Mouse (Mus musculus): Measurements from ENCODE around the gene Gm13212.
"Not testable (repeated sequence)": the region's sequence is repeated elsewhere in the genome, so short reads cannot be mapped to it uniquely, and the experiment has no call there.

Gm13212 gene

DNA sequence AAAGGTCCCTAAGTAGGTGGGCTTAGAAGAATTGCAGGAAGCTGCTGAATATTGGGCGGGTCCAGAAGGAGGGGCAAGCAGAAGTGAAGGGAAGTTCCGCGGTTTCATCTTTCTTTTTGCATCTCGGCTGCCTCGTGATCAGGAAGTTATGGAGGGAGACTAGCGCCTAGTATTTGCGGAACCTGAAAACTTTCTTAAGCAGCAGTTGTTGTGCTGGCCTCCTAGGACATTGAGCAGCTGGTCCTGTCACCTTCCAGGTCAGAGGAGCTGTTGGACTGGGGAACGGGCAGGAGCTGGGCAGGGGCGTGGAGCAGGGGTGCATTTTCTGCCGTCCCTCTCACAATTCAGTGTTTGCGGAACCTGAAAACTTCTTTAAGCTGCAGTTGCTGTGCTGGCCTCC, at the start of gene Gm13212:
TSS of gene Gm13212 (plus strand) at position 89 of the 400 bp plus-strand sequence.
- not testable (repeated sequence) for DNase-seq (ENCODE audit: low spot score)

GRCm38 (mm10) chr4:145543861-145544260, 41.1 kb upstream of the Gm13212 start:
- DNase-seq (ENCODE audit: low spot score) = not testable (repeated sequence)

- not testable (repeated sequence) for DNase-seq (ENCODE audit: low spot score)
Observed at GRCm38 (mm10) chr4:145545106-145545505, 39.9 kb upstream of the Gm13212 start.

DNA sequence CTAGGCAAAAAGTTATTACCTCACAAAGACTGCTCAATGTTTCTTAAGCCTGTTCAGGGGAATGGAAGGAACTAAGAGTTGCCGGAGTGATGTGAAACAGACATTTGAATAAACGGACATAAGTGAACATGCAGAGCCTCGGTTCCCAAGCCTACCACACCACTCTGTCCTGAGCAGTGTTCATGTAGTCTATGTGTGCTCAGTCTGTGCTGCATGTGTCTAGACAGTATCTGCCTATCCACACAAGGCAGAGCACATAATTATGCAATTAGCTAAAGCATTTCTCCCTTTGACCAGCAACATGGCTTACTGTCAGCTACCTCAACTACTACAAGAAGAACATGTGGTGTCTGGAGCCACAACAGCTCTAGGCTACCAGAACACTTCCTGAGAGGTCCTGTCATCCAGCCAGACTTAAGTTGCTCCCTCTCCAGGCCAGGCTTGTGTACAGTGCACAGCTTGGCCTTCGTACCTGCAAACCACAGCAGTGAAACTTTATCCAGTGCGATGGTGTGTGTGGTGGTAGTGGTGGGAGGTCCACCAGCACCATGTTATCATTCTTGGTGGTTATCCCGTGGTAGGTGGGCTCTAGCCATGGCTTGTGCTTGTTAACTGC, 39.1 kb upstream of the Gm13212 start:
- not testable (repeated sequence) for DNase-seq (ENCODE audit: low spot score)

DNA sequence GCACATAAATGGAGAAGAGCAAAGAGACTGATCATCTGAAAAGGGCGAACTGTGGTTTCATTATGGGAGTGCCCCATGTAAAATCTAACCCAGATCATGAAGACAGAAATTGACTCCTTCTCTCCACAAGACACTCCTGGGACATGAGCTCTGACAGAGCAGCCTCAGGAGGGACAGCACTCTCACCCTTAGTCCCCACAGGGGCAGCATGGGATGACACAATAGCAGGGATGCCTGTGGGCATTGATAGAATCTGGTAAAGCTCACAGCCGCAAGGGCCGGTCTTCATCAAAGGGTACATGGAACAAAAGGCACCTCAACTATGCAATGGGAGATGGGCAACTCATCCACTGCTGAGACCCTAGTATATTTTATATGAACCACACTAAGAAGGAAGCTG, 38.5 kb upstream of the Gm13212 start:
- DNase-seq (ENCODE audit: low spot score) = not testable (repeated sequence)

- DNase-seq (ENCODE audit: low spot score) = no peak
Observed at GRCm38 (mm10) chr4:145556680-145557079, 28.3 kb upstream of the Gm13212 start.

GRCm38 (mm10) chr4:145559505-145560099, 25.4 kb upstream of the Gm13212 start:
- DNase-seq (ENCODE audit: low spot score) = no peak

- no peak for DNase-seq (ENCODE audit: low spot score)
Observed at GRCm38 (mm10) chr4:145564111-145564821, 20.7 kb upstream of the Gm13212 start.

DNA sequence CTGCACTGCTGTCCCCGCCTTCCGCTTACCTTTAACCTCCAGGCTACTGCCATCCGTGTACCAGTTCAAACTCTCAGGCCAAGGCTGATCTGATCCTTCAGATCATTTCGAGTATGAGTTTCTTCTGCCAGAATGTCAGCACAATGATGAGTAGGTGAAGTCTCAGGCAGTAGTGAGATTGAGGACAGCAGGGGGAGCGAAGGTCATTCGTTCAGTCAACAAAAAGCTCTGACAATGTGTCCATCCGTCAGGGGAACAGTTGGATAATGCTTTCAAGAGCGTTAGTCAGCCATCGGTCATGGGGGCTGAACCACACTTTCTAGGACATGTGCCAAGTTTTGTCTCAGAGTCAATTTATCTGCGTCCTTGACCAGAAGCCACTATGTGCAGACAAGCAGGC, 14.5 kb upstream of the Gm13212 start:
- DNase-seq (ENCODE audit: low spot score) = not testable (repeated sequence)

DNA sequence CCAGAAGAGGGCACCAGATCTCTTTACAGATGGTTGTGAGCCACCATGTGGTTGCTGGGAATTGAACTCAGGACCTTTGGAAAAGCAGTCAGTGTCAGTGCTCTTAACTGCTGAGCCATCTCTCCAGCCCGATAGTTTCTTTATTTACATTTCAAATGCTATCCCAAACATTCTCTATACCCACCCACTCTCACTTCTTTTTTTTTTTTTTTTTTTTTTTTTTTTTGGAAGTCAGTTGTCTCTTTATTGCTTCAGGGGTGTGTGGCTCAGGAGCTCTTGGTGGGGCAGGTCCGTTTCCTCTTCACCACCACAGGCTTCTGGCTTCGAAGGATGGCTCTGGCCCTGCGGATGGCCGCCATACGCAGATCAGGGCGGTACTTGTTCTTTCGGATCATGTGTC, 8.3 kb upstream of the Gm13212 start:
- not testable (repeated sequence) for DNase-seq (ENCODE audit: low spot score)

DNA sequence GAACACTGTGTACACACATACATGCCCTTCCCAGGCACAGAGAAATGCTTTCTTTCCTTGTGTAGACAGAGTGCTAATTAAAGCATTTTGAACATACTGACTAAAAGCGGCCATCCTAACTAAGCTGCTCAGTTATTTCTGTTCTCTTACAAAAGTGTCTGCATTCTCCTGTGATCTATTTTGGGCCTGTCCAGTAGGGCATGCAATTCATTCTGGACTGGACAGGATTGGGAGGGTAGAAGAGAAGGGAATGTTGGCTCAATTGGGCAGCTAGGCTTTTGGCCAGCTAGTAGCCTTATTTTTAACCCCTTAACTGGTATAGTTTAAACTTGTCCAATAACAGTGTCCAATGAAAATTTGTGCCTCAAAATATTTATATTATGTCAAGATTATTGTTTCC, 4.6 kb upstream of the Gm13212 start:
- DNase-seq (ENCODE audit: low spot score) = not testable (repeated sequence)

DNA sequence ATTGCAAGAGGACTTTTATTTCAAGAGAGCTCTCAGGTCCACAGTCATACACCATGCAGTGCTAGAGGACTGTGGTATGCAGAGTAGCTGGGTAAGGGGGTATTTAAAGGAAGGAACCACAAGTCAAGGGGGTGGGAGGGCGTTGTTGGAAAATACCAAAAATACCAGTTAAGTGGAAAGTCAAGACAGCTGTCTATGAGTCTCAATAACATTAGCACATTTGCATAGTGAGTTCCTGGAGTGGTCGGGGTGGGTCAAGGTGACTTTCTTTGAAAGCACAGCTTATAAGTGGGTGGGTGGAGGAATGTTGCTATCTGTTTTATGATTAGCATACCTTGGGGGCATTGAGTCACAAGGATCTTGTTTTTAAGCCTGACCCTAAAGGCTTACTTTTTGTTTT, 1.1 kb downstream of the Gm13212 start:
- DNase-seq (ENCODE audit: low spot score) = not testable (repeated sequence)

GRCm38 (mm10) chr4:145594183-145594582, 9.2 kb downstream of the Gm13212 start:
- DNase-seq (ENCODE audit: low spot score) = not testable (repeated sequence)

DNA sequence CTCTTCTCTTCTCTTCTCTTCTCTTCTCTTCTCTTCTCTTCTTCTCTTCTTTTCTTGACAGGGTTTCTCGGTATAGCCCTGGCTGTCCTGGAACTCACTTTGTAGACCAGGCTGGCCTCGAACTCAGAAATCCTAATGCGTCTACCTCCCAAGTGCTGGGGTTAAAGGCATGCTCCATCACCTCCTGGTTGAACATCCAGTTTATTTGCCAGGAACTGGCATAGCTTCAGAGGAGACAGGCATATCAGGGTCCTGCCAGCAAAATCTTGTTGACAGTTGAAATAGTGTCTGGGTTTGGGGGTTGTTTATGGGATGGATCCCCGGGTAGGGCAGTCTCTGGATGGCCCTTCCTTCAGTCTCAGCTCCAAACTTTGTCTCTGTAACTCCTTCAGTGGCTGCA, 9.8 kb downstream of the Gm13212 start:
- not testable (repeated sequence) for DNase-seq (ENCODE audit: low spot score)

DNA sequence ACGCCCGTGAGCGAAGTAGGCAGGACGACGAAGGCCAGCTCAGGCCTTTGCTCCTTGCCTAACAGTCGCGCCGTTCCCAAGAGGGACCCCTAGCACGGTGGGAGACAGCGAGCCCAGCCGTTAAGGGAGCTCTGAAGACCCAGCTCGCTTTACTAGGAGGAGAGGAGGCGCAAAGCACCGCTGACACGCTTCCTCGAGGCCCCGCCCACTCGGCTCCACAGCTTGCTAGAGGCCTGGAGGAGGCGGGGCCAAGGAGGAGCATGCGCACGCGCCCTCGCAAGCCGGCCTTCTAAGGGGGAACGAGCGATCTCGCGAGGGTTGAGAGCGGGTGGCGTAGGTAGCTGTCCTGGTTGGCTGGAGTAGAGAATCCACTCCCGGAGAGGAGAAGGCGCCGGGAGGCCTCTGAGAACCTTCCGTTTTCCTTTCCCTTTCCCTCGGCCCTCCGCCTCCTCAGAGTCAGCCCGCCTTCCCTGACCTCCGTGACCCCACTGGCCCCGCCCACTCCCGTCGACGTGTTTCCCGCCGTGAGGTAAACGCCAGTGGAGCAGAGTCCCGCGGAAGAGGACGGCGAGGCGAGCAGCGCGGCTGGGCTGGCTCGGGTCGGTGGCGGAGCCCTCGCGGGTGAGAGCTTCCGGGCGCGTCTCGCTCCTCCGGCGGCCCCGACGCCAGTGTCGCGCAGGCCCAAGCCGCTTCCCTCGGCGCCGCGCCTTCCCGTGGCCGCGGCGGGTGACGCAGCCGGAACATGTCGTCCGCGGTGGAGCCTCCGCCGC, 55.6 kb downstream of the Gm13212 start:
- not testable (repeated sequence) for DNase-seq (ENCODE audit: low spot score)

DNA sequence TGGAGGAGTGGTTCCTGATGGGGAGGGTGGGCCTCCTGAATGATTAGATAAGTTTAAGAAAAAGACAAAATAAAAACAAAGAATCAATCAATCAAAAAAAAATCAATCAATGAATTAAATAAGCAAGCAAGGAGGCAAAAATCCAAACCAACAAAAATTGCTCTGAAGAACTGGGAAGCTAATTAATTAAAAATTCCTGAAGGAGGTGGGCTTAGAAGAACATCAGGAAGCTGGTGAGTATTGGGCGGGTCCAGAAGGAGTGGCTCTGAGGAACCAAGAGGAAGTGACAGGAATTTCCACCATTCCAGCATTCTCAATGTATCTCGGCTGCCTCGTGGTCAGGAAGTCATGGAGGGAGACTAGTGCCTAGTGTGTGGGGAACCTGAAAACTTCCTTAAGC, 85.4 kb downstream of the Gm13212 start, which contains the start of gene Zfp980:
TSS of gene Zfp980 (plus strand) at position 301 of the 400 bp plus-strand sequence.
- DNase-seq (ENCODE audit: low spot score) = not testable (repeated sequence)

DNA sequence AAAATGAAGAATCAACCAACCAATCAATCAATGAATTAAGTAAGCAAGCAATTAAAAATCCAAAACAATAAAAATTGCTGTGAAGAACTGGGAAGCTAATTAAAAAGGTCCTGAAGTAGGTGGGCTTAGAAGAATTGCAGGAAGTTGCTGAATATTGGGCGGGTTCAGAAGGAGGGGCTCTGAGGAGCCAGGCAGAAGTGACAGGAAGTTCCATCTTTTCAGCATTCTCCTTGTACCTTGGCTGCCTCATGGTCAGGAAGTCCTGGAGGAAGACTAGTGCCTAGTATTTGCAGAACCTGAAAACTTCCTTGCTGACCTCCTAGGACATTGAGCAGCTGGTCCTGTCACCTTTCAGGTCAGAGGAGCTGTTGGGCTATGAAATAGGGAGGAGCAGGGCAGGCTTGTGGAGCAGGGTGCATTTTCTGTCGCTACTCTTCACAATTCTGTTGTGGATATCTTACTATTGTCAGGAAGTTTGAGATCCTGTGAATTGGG, 89.4 kb downstream of the Gm13212 start:
- DNase-seq (ENCODE audit: low spot score) = not testable (repeated sequence)

Measured in ovary, adult 18-20 months (tissue).